Mouse (Mus musculus) heart, postnatal 0 days (tissue): ENCODE data around the gene Tbc1d9b. TPM values are rescaled to one million over a fixed set of nuclear protein-coding genes. Genes with fewer than 3 reads are reported as not detected.

ENCODE experiments used
- ATAC-seq: fragments of 200-750 bp; cut with Nextera tagmentation; 2 replicates; pipeline ENCODE4 v1.8.0; 2017; ENCODE audit warnings: low read depth, moderate number of reproducible peaks, moderate library complexity; ENCODE audit not compliant: insufficient read depth
- DNase-seq: peaks from one replicate; pipeline ENCODE4 v3.0.0-alpha.2; 2016; ENCODE audit warnings: low spot score
- H3K27ac ChIP-seq: fragments of 300-500 bp; sonication (generic); 2 replicates; pipeline ENCODE4 v1.5.1; 2014; ENCODE audit warnings: low read depth, mild to moderate bottlenecking
- H3K27me3 ChIP-seq: fragments of 300-500 bp; sonication (generic); 2 replicates; pipeline ENCODE4 v1.6.1; 2014; ENCODE audit warnings: low read length, mixed read lengths; ENCODE audit not compliant: control insufficient read depth, insufficient read depth
- H3K36me3 ChIP-seq: fragments of 300-500 bp; sonication (generic); replicated peaks from 2 replicates; pipeline ENCODE4 v1.6.1; 2014; ENCODE audit warnings: low read length, mixed read lengths; ENCODE audit not compliant: control insufficient read depth, insufficient read depth
- H3K4me1 ChIP-seq: fragments of 300-500 bp; sonication (generic); 2 replicates; pipeline ENCODE4 v1.6.1; 2014; ENCODE audit warnings: antibody characterized with exemption; ENCODE audit not compliant: control insufficient read depth, insufficient read depth
- H3K4me2 ChIP-seq: fragments of 300-500 bp; sonication (generic); 2 replicates; pipeline ENCODE4 v1.6.1; 2014; ENCODE audit warnings: low read depth, mild to moderate bottlenecking, low read length, moderate library complexity
- H3K4me3 ChIP-seq: fragments of 300-500 bp; sonication (generic); 2 replicates; pipeline ENCODE4 v1.5.1; 2014; ENCODE audit warnings: low read depth, low read length
- H3K9ac ChIP-seq: fragments of 300-500 bp; sonication (generic); replicated peaks from 2 replicates; pipeline ENCODE4 v1.6.1; 2014; ENCODE audit warnings: low read depth, low read length, mixed read lengths
- H3K9me3 ChIP-seq: fragments of 300-500 bp; sonication (generic); replicated peaks from 2 replicates; pipeline ENCODE4 v1.6.1; 2016; ENCODE audit warnings: low read length; ENCODE audit not compliant: control insufficient read depth
- CTCF ChIP-seq: IDR thresholded peaks from 2 replicates; pipeline ENCODE4 v1.5.1; 2016; ENCODE audit warnings: antibody characterized with exemption, control low read depth, low read depth
- EP300 ChIP-seq: IDR thresholded peaks from 2 replicates; pipeline ENCODE4 v1.6.1; 2016; ENCODE audit warnings: antibody characterized with exemption, low read depth
- WGBS: fragments of 180-500 bp; shearing (Covaris S2); extraction: QIAGEN DNeasy Blood & Tissue Kit; methylation state at CpG from one replicate; pipeline ENCODE4 v1.1.7; 2014; 5-methylcytosine and 5-hydroxymethylcytosine counted together
- polyA plus RNA-seq: library from polyadenylated mRNA; unstranded; fragments of >200 nt; fragmentation: Nextera tagmentation; extraction: Ambion mirVana; gene quantifications from 2 replicates; pipeline ENCODE4 v1.2.1, GENCODE M21; 2015
- total RNA-seq: library from RNA; depleted of rRNA; stranded (reverse); fragments of >200 nt; gene quantifications from 2 replicates; pipeline ENCODE4 v1.2.3, GENCODE M21; 2014; ENCODE audit warnings: low replicate concordance

Tbc1d9b gene
- total and polyA plus RNA-seq, 2 experiments from 2014 or later: 18.4 to 37.6 TPM

- Histone ChIP-seq H3K27ac (peak overlapping the region; percentile 100), H3K27me3 (no peaks in the 10 kb centered on the region), H3K4me1 (peaks cover 55% of the 10 kb centered on the region), H3K4me3 (peak overlapping the region; percentile 100), H3K36me3 (peaks cover 18% of the 10 kb centered on the region), H3K4me2 (peak overlapping the region; percentile 69), H3K9me3 (no peaks in the 10 kb centered on the region), H3K9ac (peak overlapping the region; percentile 99; the same call in 1 of the 2 replicates)
- TF ChIP-seq EP300: no peak
- TF ChIP-seq CTCF: no peak
- DNase-seq: no peak
- ATAC-seq: no peak
- WGBS: 82% methylated on average over 3 of the region's 3 CpGs
Observed at GRCm38 (mm10) chr11:50211322-50212059, 80.3 kb downstream of the Tbc1d9b start.

GRCm38 (mm10) chr11:50212060-50212739 is 81.0 kb downstream of the Tbc1d9b start:
- H3K4me1 ChIP-seq: peaks cover 55% of the 10 kb centered on the region
- H3K4me2 ChIP-seq: peak overlapping the region; percentile 29; the same call in 1 of the 2 replicates
- no peak overlapping the region for H3K9ac ChIP-seq
- DNase-seq (no peak), ATAC-seq (no peak)
- peak overlapping the region; percentile 93 for H3K27ac ChIP-seq
- TF ChIP-seq CTCF: no peak
- TF ChIP-seq EP300: no peak
- H3K36me3 ChIP-seq: peaks cover 10% of the 10 kb centered on the region
- H3K27me3 ChIP-seq: no peaks in the 10 kb centered on the region
- no peaks in the 10 kb centered on the region for H3K9me3 ChIP-seq
- WGBS: 60% methylated on average over 3 of the region's 3 CpGs
- H3K4me3 ChIP-seq: peak overlapping the region; percentile 1; the same call in 1 of the 2 replicates

GRCm38 (mm10) chr11:50212848-50213758 is 81.9 kb downstream of the Tbc1d9b start:
- H3K9me3 ChIP-seq: no peaks in the 10 kb centered on the region
- no peak overlapping the region for H3K9ac ChIP-seq
- H3K4me1 ChIP-seq: peaks cover 51% of the 10 kb centered on the region
- ATAC-seq: peak; percentile 74
- 14% methylated on average over 11 of the region's 11 CpGs for WGBS
- peaks cover 1% of the 10 kb centered on the region; the same call in 1 of the 2 replicates for H3K36me3 ChIP-seq
- H3K27me3 ChIP-seq: no peaks in the 10 kb centered on the region
- H3K27ac ChIP-seq: peak overlapping the region; percentile 93
- H3K4me3 ChIP-seq: peak overlapping the region; percentile 1; the same call in 1 of the 2 replicates
- DNase-seq: peak; percentile 93
- H3K4me2 ChIP-seq: peak overlapping the region; percentile 29
- TF ChIP-seq CTCF: no peak
- TF ChIP-seq EP300: peak; percentile 99

GRCm38 (mm10) chr11:50214631-50215030 is 83.4 kb downstream of the Tbc1d9b start:
- no peak for ATAC-seq
- H3K4me1 ChIP-seq: peaks cover 42% of the 10 kb centered on the region
- 86% methylated on average over 6 of the region's 6 CpGs for WGBS

GRCm38 (mm10) chr11:50215633-50216032 is 84.4 kb downstream of the Tbc1d9b start:
- no peak overlapping the region for H3K9ac ChIP-seq
- H3K9me3 ChIP-seq: no peaks in the 10 kb centered on the region
- no peaks in the 10 kb centered on the region for H3K27me3 ChIP-seq
- TF ChIP-seq EP300: no peak
- no peak for TF ChIP-seq CTCF
- H3K4me3 ChIP-seq: no peak overlapping the region
- peak overlapping the region; percentile 3; the same call in 1 of the 2 replicates for H3K4me2 ChIP-seq
- ATAC-seq (no peak), DNase-seq (no peak)
- H3K4me1 ChIP-seq: peaks cover 42% of the 10 kb centered on the region
- WGBS: 28% methylated on average over 9 of the region's 9 CpGs
- H3K27ac ChIP-seq: no peak overlapping the region
- no peaks in the 10 kb centered on the region for H3K36me3 ChIP-seq

More at GRCm38 (mm10) chr11:50214631-50215030, 83.4 kb downstream of the Tbc1d9b start:
- DNase-seq: no peak
- H3K4me2 ChIP-seq: no peak overlapping the region
- no peak overlapping the region for H3K4me3 ChIP-seq
- no peaks in the 10 kb centered on the region for H3K36me3 ChIP-seq
- H3K9ac ChIP-seq: no peak overlapping the region
- TF ChIP-seq CTCF (no peak), EP300 (no peak)
- H3K9me3 ChIP-seq: no peaks in the 10 kb centered on the region
- H3K27ac ChIP-seq: no peak overlapping the region
- no peaks in the 10 kb centered on the region for H3K27me3 ChIP-seq
